Mouse (Mus musculus) A20 (cell line): ENCODE data around the gene Shisa7.
"Not testable (repeated sequence)": the region's sequence is repeated elsewhere in the genome, so short reads cannot be mapped to it uniquely, and the experiment has no call there.

Experiments
- DNase-seq: peaks from one replicate; pipeline ENCODE4 v3.0.0-alpha.2; 2011; ENCODE audit warnings: low read depth, low spot score

Shisa7 gene

DNA sequence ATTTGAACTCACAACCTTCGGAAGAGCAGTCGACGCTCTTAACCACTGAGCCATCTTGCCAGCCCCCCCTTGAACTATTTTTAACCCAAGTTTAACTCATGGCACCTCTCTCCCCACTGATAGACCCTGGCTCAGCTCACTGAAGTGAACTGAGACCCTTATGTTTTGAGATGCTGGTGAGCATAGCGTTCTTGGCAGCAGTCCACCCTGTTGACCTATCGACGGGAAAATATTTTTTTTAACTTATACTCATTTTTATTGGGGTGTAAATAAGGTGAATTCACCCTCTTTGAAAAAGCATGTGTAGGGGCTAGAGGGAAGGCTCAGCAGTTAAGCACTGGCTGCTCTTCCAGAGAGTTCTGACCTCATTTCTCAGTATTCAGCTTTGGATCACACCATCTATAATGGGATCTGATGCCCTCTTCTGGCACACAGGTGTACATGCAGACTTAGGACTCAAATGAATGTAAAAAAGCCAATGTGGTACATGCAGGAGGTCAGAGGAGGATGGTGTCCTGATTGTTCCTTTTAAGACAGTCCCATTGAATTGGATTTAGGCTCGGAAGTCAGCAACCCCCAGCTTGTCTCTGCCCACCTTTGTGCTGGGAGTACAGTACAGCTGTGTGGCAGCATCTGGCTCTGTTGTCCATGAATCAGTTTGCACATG is 48.6 kb downstream of the Shisa7 start:
- DNase-seq, result peak; percentile 59

DNA sequence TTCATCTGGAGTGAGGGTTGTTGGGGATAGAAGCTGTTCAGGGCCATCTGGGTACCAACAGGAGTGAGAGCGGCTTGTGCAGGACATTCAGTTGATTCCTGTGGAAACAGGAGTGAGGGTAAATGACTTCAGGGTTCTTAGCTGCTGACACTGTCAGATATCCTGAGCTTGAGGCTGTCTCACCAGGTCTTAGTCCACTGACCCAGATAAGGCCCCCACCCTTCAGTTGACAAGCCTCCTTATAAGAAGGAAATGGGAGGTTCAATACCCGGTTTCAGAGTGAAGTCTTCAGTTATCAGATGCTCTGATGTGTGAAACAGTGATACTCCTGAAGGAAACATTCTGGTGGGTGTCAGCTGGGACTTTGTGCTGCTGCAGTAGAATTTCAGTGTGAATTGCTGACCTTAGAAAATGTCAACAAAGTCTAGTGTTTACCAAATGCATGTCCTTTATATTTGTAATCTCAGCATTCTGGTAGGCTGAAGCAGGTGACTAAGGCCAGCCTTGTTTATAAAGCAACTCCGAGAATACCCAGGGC is 49.8 kb downstream of the Shisa7 start:
- no peak for DNase-seq

DNA sequence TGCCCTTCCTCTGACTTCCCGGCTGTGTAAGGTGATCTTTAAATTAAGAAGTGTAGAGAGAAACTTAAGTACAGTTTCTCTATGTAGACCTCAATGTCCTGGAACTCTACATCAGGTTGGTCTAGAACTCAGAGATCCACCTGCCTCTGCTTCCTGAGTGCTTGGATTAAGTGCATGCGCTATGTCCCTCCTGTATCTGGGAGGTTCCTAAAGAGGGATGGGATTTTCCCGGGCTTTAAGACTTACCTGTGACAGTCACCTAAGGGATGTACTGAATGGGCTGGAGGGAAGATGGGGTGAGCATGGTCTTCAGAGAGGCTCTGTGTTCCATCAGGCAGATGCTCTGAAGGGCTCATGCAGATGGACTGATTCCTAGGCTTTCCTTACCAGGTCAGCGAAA is 50.8 kb downstream of the Shisa7 start:
- DNase-seq, result no peak

DNA sequence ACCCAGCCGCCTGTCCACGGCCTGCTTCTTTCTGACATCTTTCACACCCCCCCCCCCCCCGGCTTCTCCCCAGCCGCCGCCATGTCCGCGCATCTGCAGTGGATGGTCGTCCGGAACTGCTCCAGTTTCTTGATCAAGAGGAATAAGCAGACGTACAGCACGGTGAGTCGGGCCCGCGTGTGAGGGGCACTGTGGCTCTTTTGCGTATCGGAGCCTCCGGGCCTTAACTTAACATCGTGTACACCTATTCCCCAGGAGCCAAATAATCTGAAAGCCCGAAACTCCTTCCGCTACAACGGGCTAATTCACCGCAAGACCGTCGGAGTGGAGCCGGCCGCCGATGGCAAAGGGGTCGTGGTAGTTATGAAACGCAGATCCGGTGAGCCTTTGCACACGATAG is 51.2 kb downstream of the Shisa7 start:
- DNase-seq, result not testable (repeated sequence)

DNA sequence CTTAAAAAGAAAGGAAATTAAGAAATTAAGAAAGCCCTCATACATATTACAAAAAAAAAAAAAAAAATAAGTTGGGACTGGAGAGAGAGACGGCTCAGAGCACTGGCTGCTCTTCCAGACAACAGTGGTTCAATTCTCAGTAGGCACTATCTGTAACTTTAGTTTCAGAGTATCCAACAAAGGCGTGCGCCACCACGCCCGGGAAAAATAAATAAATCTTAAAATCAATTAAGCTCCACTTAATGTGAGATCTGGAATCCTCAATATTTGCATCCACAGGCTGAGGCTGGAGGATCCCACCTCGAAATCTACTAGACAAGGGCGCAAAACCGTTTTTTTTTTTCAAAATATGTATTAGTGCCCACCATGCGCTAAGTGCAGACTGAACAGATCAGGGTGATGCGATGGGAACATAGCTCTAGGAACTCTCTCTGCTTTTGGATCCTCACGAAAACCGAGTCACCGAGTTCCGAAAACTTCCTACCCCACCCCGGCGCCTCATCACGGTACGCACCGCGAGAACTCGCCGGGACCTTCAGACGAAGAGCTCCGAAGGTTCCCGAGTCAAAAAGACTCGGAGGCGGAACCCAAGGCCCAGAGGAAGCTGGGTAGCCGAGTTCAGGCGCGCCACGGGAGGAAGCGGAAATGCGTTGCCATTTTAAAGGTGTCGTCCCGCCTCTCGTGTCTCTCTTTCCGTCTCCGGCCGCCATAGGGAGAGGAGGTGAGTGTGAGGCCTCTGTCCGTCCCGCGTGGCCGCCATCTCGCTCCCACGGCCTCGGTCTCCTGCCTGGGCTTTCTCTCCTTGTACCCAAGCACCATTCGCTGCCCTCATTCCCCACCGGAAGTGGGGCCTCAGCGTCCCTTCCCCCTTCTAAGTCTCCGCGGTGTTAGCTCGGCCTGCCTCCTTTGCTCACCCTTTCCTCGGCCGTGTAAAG is 52.0 kb downstream of the Shisa7 start, which contains the start of gene Rpl28:
Gene Rpl28 (plus strand): TSS at position 597 of the 935 bp plus-strand sequence.
- DNase-seq, result peak; percentile 97

DNA sequence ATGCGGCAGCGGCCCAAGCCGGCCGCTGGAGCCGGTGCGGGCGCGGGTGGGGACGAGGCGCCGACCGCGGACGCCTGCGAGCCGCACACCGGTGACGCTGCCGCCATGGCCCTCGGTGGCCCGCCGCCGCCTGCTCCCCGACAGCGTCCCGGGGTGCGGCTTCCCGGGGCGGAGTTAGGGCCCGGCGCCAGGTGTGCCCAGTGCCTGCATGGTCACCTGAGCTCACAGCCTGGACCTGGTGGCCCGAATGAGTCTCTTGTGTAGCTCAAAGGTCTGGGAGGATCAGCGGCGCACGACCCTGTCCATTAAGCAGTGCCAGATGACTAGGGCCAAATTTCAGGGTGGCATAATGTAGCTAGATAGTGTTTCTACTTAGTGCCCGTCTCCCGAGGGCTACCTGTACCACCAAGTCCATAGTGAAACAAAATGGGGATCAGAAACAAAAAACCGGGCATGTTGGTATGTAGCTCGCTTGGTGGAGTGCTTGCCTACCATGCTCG is 55.0 kb downstream of the Shisa7 start, which contains the start of gene Tmem238:
Gene Tmem238 (minus strand): TSS at position 221 of the 500 bp plus-strand sequence.
- DNase-seq, result peak; percentile 63

DNA sequence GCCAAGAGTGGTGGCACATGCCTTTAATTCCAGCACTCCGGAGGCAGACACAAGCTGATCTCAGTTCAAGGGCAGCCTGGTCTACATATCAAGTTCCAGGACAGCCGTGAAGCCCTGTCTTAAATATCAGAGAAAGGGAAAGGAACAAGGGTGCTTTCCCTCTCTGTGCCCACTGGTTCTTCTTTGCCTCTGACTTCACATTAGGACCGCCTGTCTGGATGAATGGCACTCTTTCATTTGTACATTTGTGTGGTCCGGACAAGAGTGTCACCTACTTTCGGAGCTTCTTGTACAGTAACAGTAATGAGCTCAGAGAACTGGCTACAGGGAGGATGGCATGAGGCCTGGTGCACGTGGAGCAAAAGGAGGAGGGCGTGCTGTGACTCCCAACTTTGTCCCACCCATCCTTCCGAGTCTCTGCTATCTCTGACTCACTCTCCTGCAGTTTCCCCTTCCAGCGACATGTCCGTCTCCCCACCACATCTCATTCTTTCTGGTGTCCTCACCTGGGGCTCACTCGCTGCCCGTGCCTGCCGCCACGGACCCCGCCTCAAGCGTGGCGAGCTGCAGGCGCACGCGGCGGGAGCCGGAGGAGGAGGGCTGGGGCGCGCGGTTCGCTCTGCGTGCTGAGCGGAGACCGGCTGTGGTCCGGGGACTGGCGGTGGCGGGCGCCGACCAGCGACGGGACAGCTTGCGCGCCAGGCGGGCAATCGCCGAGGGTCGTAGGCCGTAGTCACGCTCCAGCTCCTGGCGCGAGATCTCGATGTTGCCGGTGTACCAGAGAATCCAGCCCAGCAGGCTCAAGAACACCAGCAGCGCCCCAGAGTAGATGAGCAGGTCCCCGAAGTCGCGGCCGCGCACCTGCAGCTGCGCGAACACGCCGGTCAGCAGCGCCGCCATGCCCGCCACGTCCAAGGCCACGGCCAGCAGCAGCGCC is 55.7 kb downstream of the Shisa7 start:
- peak; percentile 85 for DNase-seq

DNA sequence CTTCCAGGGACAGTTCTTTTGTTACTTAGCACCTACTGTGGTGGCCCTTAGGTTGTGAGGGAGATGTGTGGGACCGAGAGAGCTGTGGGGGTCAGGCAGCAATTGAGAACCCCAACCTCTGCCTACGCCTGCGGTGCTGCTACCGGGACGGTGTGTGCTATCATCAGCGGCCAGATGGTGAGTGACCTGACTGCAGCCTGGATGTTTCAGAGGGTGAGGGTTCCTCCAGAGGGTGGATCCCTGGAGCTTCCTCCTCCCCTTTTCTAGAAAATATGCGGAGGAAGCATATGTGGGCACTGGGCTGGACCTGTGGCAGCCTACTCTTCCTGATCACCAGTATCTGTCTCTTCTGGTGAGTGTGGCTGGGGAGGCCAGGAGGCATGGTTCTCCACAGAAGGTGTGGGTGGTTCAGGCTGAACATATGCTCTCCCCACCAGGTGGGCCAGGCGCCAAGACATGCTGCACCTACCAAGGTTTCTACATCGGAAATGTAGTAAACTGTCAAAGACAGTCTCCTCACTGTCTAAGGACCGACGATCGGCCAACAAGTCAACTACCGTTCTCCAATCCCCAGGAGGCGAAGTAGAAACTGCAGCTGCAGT is 60.7 kb downstream of the Shisa7 start:
- DNase-seq, result no peak

DNA sequence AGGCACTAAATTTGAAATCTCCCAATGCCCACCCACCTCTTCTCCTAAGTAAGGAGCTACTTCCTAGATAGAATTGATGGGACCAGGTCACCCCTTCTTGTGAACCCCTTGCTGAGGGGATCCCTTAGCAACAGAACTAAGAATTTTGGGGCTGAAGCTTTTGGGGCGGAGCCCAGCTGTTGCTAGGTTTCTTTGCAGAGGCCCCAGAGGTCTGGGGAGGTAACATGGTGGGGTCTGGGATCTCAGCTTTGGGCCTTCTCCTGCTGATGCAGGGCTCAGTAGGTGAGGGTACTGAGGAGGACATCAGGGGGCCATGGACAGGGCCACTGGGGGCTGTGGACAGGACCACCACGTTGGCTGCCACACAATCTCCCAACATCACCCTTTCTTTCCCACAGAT is 61.7 kb downstream of the Shisa7 start, which contains the start of the genes Il11 and Tmem190:
Gene Il11 (minus strand): TSS at position 101 of the 400 bp plus-strand sequence.
Gene Tmem190 (plus strand): TSS at position 179 of the 400 bp plus-strand sequence.
- DNase-seq, result no peak

DNA sequence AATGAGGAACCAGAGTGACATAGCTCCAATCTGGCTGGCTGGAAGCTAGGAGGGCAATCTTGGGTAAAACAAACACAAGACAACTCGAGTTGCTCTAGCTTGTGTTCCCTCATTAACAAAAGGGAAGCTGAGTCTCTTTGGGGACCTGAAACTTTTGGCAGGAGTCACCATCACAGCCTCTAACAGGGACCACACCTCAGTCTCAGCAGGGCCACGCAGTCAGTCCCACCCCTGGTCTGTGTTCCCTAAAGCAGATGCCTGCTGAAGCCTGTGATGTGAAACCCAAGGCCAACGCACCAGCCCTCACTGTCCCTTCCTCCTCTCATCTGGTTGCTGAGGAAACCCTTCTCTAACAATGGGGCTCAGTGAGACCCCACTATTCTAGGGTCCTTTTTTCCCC is 62.4 kb downstream of the Shisa7 start:
- DNase-seq, result no peak

DNA sequence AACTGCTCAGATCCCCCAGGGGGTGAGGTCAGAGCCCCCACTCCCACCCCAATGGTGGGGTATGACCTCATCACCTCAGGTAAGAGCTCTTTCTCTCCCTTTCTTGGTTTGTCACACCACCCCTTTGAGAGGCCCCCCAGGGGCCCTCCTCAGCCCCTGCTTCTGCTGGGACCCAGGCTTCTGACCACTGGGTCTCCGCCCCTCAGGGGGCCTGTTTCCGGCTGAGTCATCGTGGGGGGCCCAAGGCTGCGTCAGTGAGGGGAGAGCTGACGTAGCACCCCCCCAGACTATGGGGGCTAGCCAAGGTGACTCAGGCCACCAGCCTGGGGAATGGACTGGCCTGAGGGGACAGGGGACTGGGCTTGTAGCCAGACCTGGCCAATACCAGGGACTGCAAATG is 64.6 kb downstream of the Shisa7 start:
- DNase-seq, result no peak

DNA sequence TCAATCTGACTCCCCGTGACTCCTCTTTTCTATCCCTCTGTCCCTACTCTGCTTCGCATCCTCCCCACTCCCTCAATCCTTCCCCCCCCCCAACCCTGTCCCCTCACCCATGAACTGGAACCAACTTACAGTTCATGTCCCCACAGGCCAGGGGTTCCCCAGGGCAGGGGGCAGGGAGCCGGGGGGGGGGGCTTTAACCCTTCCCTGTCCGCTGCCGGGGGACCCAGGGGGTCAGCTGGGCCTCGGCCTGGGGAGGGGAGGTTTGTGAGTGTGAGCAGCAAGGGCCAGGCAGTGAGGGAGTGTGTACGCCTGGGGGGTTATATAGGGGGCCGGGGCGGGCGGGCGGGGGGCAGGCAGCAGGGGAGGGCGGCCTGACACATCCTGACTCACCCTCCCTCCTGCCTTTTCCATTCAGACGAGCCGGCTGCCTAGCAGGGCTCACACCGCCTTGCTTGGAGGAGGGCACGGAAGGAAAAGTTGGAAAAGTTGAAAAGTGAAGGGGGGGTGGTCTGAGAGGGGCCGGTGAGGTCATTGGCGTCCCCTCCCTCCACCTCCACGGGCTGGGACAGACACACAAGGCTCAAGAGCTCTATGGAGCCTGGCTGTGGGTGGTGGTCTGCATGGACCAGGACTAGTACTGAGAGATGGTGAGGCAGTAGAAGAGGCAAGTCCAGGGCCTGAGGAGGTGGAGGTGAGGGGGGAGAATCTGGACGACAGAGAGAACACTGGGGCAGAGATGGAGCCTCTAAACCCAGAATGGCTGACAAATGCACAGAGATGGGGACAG is 66.5 kb downstream of the Shisa7 start:
- DNase-seq, result no peak

DNA sequence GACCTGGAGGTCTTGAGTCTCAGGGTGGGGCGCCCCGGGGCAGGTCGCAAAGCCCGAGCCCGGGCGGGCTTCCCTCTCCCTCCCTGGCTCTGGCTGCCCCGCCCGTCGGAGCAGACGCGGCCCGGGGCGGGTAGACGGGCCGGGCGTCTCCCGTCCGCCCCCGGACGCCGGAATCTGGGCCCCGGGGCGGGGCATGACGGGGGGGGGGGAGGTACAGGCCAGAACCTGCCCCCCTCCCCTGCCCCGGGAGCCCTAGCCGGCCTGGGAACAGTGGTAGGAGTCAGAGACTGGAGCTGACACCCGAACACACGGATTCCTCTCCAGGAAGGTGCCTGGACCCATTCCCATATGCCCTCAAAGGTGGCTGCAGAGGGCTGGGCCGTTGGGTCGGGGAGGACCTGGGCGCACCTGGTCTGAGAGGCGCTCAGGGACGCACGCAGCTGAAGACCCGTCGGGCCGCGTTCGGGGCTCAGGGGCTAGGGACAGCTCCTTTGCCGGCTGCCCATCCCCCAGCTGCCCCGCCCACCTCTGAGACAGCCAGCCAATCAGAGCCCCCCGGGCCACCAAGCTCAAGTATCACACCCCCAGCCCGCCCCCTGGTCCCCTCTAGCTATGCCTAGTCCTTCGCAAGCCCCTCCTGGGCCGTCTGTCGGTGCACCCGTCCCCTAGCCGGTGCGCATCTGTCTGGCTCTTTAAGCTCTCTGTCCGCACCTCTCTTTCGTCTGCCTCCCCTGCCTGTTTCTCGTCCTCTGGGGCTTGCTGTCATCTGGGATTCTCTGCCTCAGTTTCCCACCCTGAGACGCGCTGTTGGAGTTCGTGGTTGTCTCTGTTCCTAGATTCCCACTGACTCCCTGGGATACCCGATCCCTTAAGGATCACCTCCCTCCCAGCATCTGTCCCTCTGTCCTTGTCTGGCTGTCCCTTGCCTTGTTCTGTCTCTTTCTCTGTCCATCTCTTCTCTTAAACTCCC is 67.3 kb downstream of the Shisa7 start:
- DNase-seq, result no peak

DNA sequence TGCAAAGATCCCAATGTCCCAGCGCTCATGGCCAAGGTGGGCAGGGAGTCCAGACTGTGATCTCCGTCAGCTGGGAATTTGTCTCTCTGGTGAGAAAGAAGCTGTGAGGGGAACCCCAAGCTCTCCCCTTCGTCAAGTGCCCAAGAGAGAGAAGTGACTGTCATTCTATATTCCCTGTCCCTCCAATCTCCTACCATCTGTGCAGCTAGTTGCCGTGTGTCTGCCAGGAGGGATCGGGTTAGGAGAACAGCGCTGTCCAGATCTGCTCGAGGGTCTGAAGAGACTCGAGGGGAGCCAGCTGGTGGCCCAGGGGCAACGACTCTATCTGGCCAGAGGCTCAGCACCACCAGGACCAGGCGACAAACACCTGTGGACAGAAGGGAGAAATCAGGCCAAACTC is 68.4 kb downstream of the Shisa7 start:
- DNase-seq, result no peak
